Mouse (Mus musculus): ENCODE measurements around the gene Radil.
A peak's percentile ranks its signal among the peaks of the same experiment; 100 is the strongest.

Gene Radil

DNA sequence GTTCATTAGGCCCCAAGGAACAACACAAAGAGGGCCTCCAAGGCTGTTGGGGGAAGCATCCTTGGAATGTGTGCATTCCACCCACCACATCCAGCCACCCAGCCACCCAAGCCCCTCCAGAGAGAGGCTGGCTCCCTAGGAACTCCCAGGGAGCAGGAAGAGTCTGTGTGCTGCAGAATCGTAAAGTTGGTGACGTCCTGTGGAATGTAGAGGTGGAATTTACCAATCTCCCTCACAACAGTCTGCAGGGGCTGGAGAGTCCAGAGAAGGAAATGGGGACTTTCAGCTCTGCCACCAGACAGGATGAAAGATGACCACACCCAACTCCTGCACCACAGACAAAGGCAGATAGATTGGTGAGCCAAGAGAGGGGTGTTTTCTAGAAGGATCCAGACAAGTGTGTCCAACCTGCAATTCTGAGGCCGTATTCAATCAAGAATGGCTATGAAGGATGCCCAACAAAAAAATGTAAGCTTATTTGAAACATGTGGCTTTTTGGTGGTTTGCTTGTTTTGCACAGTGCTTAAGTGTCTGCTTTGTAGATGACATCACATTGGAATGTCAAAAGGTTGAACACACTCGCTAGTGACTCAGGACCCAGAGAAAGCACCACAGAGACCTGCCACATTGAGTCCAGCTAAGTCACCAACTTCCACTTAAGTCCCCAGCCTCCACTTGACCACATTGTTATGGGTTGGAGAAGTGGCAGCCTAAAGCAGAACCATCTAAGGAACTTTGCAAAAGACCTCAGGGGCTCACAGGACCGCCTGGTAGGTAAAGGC is 5.7 kb downstream of the Radil start:
- peak; percentile 41 for DNase-seq (ENCODE audit: low read depth, low spot score)

DNA sequence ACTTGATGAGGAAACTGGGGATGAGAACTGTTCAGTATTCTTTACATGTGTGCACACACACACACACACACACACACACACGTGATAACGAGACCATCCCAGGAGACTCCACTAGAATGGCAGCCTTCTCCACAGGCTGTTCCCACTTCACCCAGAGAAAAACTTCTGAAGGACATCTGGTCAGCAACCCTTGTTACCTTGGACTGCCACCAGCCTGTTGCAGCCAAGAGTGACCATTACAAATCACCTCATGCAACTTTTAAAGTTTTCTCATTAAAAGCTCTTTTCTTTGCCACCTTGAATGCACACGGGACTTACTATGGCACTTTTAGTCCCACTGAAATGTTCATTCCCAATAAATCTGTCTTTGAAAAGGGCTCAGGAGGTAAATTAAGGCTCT is 13.6 kb downstream of the Radil start:
- DNase-seq (ENCODE audit: low read depth, low spot score) = no peak

DNA sequence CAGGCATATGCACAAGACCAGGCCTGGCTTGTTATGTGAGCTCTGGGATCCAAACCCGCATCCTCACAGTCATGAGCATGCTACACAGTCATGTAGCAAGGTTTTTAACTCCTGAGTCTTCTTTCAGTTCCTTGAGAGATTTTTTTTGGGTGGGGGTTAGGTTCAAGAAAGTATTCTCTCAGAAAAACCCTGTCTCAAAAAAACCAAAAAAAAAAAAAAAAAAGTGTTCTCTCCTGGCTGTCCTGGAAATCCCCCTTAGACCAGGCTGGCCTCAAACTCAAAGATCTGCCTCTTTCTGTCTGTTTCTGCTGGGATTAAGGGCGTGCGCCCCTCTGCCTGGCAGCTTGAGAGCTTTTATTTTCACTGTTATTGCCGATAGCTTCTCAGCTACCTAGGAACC is 15.5 kb downstream of the Radil start:
- DNase-seq (ENCODE audit: low read depth, low spot score) = no peak

DNA sequence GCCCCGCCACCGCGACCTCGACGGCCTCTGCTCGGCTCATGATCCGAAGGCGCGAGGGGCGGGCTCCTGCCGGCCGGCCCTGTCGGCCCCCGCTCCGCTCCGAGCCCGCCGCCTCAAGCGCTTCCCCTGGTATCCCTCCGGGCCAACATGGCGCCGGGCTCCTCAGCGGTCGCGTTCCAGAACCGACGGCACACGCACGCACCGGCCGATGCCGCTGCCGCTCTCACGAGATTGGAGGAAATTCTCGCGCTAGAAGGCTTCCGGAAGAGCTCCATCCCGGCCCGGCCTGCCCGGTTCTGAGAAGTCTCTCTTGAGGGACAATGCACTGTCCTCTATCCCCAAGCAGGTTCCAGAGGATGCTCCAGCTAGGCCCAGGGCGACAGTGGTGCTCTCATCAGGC is 21.0 kb downstream of the Radil start, which contains the start of gene Papolb:
Papolb (minus strand) TSS at position 162 of the 400 bp plus-strand sequence.
- no peak for DNase-seq (ENCODE audit: low read depth, low spot score)

DNA sequence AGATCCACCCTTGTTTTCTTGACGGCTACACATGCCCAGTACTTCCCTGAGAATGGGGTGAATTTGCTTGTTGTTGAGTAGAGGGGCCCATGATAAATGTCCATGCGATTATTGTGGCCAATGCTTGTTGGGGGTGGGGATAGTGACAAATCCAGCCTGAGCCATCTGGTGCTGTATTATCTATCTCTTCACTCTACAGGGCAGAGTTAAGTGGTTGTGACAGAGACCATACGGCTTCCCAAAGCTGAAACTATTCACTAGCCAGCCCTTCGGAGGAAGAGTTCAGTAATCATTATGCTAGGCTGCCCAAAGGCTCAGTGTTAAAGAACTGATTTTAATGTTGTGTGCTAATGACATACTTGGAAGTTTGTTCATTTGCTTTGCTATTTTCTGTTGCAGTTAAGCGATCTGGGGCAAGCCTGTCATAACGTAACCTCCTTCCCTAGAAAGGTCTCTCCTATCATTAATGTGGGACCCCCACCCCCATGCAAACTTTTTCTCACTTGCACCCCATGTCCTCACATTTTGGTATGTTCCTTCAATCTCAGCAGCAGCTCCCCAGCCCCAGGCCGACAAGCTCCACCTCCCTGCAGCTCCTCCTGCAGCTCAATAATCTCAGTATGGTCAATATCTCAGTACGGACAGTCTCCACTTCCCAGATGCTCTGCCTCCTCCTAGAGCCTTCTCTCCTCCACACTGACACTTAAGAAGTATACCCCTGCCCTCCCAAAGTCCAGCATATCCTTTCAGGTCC is 26.0 kb downstream of the Radil start:
- DNase-seq (ENCODE audit: low read depth, low spot score) = no peak

DNA sequence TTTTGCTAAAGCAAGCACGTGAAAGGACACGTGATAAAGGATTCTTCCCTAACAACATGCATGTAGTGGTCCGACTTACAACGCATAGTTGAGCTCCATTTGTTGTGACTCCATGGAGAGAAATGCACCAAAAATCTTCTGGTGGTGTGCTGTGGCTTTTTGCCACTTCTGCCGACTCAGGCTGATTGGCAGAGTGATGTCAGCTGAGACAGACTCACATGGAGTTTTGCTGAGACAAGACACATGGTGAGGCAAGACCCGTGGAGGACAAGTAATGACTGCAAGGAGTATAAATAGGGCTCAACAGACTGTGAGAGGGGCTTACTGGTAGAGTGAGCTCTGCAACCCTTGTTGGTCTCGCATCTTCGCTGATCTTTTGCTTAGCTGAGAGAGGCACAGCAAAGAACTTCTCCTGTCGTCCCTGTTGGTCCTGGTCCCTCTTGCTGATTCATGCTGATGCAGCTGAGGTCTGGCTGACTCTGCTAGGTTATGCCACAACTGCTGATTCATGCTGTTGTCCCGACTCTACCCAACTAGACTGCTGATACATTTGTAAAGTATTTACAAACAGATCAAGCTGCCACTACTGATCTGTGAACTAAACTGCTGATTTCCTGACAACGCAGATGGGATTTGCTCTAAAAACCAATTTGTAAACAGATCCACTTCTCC is 29.6 kb downstream of the Radil start:
- DNase-seq (ENCODE audit: low read depth, low spot score) = no peak

DNA sequence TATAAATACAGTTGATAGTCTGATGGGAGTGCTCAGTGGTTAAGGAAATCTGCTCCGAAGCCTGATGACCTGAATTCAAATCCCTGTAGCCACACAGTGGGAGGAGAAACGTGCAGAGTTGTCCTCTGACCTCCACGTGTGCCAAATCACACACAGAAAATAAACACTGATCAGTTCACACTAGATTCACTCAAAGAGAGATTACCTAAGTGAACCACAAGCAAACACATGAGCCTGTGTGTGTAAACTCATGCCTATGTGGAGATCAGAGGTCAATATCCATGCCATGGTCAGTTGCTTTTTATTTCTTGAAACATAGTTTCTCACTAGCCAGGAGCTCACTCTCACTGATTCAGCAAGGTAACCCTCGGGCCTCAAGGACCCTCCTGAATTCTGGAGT is 30.5 kb downstream of the Radil start:
- no peak for DNase-seq (ENCODE audit: low read depth, low spot score)

DNA sequence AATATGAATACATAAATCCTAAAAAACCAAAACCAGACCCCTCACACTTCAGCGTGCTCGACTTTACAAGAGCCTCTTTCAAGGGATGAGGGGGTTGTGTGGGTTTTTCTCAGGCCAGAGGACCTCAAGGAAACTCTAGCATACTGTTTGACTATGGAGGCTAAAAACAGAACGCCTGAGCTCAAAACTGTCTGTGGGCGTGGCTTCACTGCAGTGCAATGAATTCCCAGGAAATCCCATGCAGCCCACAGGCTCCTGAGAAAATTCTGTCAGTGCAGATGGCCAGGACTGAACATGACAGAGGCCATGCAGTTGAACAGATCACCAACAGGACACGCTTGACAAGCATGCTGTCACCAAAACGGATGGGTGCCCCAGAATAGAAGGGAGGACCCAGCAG is 31.9 kb downstream of the Radil start:
- no peak for DNase-seq (ENCODE audit: low read depth, low spot score)

DNA sequence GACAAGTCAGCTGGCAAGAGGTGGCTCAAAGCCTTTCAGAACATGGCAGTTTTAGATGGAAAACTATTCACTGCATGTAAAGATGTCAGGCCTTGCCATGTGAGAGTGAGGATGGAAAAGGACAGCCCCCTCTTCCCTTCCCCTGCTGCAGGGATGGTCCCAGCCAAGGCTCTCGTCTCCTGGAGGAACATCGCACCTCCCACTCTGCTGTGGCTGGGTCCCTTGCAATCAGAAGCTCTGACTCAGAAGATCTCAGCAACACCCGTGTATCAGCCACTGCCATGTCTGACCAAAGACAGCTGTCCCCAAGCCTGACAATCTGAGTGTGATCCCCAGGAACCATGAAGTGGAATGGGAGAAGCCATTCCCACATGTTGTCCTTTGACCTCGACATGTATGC is 38.8 kb downstream of the Radil start:
- DNase-seq (ENCODE audit: low read depth, low spot score) = no peak

DNA sequence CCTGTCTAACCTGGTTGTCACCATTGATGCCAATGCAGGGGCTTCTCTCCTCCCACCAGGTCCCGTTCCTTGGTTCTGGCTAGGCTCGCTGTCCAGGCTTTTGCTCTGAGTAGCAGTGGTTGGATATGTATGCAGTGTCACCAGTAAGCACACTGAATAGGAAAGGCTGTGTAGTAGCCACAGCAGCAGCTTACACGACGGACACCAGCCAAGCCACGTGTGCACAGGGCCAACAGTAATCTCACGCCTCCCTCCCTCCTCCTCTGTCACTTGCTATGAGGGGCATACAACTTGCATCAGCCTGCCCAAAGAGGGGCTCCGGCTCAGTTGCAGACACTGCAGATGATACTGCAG is 40.9 kb downstream of the Radil start:
- DNase-seq (ENCODE audit: low read depth, low spot score) = no peak

DNA sequence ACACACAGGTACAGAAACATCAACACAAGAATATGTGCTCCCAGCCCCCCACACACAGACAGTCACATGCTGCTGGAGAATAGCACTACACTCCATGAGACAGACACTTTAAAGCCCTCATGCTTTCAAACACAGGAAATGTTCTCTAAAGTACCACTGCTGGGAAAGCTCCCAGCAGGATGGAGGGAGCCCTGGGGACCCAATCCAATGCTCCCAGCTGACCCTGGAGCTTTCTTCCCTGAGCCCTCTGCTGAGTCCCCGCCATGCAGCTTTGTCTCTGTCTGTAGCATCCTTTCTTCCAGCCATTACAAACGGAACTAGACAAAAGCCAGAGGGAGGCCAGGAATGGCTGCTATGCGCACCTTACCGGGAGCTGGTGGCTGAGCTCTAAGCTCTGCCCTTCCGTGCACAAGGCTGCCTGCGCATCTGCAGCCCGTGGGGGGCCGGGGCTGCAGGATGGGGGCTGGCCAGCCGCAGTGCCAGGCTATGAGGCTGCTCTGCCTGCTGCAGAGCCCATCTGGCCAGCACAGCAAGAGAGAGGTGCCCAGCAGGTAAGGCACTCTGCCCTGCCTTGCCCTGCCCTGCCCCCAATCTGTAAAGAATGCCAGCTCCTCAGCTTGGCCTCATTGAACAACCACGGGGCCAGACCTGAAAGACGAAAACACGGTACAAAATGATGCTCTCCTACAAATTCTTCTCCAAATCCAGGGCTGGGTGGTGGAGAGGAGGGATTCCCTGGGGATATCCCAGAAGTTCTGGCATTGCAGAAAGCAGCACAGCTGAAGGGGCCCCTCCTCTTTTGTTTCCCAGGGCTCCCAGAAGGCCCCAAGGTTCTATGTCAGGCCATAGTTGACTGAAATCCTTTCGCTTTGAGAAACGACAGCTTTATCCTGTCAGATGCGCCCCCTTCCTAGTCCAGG is 41.5 kb downstream of the Radil start:
- no peak for DNase-seq (ENCODE audit: low read depth, low spot score)

DNA sequence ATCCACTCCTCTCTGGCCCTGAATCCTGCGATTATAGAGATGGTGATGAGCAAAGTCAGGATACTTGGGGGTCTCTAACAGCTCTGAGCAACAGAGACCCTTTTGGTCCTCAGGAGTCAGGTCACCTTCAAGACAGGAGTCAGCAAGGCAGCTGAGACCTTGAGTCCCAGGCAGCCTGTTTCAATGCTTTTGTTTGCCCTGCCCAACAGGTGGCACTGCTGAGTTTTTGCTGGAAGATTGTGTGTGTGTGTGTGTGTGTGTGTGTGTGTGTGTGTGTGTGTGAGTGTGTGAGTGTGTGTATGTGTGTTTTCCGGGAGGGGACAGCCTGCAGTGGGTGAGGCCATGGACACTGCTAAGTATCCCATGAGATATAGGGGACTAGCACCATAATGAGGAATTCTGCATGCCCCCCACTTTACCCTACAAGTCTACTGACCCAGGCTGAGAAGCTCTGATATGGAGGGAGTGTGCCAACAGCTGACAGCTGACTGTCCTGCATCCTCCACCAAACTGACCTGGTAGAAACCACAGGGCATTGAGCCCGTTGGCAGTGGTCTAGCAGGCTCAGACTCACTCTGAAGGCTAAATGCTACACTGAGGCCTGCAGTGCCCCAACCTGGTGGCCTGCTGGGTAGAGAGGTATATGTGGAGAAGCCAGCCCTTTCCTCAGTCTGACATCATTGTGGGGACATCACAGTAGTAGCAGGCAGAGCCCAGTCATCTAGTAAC is 45.0 kb downstream of the Radil start:
- DNase-seq (ENCODE audit: low read depth, low spot score) = no peak

DNA sequence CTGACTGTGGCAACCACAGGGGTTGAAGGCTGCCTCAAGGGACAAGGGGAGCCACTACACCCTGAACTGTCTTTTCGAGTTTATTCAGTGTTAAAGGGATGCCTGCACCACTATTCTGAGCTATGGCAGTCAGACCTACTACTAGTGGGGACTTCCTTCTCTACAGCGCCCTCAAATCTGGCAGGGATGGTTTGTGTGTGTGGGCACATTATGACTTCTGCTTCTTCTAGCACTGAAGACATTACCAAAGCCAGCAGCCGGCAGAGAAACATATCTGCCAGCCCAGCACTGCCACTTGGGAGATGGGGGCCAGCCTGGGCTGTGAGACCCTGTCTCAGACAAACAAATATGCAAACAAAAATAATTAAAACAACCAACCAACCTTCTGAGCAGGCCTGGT is 46.7 kb downstream of the Radil start:
- DNase-seq (ENCODE audit: low read depth, low spot score) = no peak

DNA sequence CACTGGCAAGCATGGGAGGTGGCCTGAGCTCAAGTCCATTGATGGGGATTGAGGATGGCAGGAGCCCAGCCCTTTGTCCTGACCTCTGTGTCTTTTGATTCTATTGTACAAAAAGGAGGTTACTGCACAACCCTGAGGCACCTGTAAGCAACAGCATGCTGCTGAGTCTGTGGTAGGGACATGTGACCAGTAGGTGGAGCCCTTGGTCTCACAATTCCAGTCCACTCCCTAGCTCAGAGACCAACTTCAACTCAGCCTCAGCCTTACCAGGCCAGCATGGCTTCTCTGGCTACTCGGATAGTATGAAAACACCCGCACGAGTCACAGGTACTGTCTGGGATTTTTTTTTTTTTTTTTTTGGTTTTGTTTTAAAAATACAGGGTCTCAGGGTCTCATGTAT is 48.5 kb downstream of the Radil start:
- DNase-seq (ENCODE audit: low read depth, low spot score) = peak; percentile 91

DNA sequence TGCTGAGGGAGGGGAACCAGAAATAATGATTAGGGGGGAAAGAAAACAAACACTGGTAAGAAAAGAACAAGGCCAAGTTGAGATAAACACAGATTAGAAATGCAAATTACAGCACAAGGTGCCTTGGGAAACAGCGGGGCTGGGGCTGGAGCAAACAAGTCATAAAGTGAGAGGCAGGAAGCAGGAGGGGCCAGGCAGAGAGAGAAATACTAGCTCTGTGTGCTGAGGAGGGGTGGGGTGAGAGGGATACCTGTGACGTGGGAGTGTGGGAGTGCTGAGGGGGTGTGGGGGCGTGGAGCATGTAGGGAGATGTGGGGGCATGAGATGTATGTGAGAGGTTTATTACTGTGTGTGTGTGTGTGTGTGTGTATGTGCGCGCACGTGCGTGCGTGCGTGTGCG is 50.0 kb downstream of the Radil start:
- no peak for DNase-seq (ENCODE audit: low read depth, low spot score)

DNA sequence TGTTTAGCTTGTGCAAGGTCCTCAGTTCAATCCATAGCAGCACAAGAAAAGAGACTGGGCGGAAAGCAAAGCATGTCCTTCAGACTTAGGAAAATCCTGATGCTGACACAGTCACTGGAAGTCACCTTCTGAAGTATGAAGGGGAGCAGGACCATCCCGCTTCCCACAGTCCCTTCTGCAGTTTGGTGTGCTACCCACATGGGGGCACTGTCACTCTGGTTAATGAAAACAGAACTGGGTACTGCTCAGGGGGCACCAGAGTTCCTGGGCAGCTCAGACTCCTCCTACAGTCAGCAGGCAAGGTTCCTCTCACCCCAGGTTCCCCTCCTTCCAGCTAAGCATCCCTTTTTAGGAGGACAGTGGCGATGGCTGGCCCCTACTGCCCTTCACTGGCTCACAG is 51.9 kb downstream of the Radil start:
- peak; percentile 55 for DNase-seq (ENCODE audit: low read depth, low spot score)

DNA sequence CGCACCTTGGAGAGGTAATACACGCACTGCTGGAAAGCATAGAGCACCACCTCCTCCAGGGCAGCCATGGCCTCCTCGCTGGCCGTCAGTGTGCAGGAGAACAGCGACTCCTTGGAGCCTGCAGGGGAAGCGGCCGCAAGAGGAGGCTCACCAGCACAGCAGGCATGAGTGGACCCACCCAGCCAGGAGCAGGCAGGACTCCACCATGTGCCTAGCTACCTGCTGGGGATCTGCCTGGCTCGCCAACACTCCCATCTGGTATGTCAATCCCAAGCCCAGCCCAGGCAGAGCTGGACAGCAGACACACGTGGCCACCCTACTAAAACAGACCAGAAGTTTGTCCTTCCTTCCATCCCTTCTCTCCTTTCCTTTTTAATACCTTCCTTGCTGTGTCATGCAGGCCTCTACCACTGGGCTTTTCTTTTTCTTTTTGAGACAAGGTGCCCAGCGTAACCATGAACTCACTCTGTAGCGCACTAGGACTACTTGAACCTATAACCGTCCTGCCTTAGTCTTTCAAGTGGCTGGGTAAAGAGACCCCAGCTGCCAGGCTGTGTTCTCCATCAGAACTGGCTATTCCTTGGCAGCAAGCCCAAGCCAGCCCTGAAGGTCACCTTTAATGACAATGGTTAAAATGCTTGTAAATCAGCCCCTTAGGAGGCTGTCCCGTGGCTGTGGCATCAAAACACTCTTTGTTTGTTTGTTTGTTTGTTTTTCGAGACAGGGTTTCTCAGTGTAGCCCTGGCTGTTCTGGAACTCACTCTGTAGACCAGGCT is 55.4 kb downstream of the Radil start:
- no peak for DNase-seq (ENCODE audit: low read depth, low spot score)

DNA sequence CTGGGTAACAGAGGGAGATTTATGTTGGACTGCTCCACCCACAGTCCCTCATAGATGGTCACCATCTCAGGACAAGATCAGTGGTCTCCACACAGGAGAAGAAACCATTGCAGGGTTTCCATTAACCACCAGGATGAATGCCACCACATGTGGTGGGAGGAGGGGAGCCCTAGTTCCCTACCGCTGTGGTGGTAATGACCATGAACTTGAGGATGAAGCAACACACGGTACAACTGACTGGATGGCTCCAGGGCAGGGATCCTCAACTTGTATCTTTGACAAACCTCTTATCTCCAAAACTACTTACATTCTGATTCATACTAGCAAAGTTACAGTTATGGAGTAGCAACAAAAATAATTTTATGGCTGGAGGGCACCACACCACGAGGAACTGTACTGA is 57.6 kb downstream of the Radil start:
- DNase-seq (ENCODE audit: low read depth, low spot score) = no peak

DNA sequence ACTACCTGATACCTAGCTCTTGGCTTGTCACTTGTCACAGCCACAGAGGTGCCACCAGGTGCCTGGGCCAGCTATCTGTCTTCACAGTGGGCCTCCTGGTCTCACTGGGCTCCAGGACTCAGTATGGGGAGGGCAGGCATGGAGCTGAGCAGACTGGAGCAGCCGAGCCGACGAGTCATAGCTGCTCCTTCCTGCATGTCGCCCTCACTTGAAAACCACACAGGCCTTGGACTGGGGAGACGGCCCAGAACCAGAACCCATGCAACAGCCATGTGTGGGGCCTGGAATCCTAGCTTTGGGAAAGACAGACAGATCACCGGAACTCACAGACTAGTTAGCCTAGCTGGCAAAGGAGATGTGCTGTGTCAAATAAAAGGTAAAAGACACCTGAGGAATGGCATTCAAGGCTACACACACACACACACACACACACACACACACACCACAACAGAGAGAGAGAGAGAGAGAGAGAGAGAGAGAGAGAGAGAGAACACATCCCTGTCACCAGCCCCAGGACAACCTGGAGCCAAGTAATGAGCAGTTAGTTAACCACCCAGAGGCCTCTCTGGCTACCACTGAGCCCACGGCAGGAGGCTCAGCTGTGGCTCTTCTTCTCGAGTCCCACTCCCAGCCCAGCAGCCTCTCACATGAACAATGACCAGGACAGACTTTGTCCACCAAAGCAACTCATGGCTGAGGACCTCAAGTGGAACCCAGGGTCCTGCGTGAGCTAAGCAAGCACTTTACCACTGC is 60.8 kb downstream of the Radil start:
- no peak for DNase-seq (ENCODE audit: low read depth, low spot score)
